Mouse (Mus musculus) thymus, postnatal 0 days (tissue): Measurements from ENCODE around the gene Zfyve27. TPM values are rescaled to one million over a fixed set of nuclear protein-coding genes. Genes with fewer than 3 reads are reported as not detected.
A peak's percentile ranks its signal among the peaks of the same experiment; 100 is the strongest.

Experiments used
- DNase-seq: peaks from one replicate; pipeline ENCODE4 v3.0.0-alpha.2; 2015; ENCODE audit warnings: low spot score
- polyA plus RNA-seq: library from polyadenylated mRNA; unstranded; fragments of >200 nt; fragmentation: Nextera tagmentation; extraction: Ambion mirVana; gene quantifications from 2 replicates; pipeline ENCODE4 v1.2.1, GENCODE M21; 2015

Gene Zfyve27
- polyA plus RNA-seq, 1 experiment from 2014 or later: 31.4 TPM

GRCm38 (mm10) chr19:42142757-42143156, 21.0 kb upstream of the Zfyve27 start:
- no peak for DNase-seq

DNA sequence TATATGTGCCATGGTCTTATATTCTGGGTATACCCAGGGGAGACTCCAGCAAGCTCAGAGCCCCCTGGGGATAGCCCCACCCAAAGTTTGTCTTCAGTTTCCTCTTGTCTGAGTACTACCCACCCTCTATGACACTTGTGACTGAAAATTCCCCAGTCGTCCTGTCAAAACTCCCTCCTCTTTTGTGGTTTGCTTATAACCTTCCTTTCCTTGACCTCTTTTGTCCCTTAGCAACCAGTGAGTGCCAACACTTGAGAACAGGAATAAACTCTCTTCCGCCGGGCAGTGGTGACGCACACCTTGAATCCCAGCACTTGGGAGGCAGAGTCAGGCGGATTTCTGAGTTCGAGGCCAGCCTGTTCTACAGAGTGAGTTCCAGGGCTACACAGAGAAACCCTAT, 19.7 kb upstream of the Zfyve27 start:
- DNase-seq: no peak

DNA sequence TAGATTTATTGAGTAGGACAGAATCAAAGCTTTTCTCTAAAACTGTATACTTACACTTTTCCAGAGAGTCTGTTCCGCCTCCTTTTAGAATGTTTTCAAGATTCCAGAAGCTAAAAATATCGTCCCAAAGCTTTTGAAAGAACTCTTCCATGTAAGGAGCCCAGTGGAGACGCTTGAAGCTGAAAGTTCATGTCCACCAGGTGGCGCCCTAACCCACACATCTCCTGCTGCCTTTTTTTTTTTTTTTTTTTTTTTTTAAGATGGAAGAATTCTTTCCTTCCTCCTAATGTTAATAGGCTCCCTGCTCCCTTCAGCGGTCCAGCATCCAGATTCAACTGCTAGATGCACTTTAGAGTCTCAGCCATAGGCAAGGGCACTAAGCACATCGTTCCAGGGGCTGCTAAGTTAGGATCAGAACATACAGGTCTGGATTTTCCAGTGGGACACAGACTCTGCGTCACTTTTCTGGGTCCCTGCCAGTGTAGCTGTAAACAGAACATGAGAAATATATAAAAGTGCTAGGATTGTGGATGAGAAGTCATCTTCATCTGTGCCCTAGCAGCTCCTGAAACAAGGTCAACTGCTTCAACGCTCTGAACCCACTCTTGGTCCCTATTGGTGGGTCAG, 19.1 kb upstream of the Zfyve27 start:
- peak; percentile 75 for DNase-seq

DNA sequence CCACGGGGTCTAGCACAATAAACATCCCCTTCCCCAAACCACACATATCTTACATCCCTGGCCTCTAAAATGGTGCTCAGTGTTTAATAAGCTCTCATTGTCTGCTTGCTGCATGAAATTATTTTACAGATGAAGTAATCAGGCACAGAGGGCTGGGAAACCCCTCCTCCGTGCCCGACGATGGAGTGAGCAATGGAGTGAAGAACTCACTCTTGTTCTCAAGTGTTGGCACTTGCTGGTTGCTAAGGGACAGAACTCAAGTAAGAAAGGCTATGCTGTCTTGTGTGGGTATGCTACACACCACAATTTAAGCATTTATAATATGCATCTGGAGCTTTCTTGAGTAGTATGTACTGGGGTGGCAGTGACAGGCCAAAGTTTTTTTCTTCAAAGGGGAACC, 18.5 kb upstream of the Zfyve27 start:
- DNase-seq: no peak

DNA sequence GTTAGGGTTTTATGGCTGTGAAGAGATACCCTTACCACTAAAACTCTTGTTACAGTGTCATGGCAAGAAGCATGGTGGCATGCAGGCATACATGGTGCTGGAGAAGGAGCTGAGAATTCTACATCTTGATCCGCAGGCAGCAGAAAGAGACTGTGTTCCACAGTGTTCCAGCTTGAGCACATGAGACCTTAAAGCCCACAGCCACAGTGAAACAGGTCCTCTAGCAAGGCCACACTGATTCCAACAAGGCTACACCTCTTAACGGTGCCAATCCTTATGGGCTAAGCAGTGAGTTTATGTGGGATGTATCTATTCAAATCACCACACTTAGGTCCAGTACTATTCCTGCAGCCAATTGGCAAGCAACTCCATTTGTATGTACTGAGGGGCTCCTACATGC, 18.0 kb upstream of the Zfyve27 start:
- DNase-seq: no peak

- DNase-seq: no peak
These were observed 17.3 kb upstream of the Zfyve27 start for GRCm38 (mm10) chr19:42146276-42147010.

GRCm38 (mm10) chr19:42147170-42147768, 16.5 kb upstream of the Zfyve27 start, which contains the start of gene Marveld1:
Gene Marveld1, plus strand, starts transcription at chr19:42147400.
- DNase-seq: peak; percentile 45

DNA sequence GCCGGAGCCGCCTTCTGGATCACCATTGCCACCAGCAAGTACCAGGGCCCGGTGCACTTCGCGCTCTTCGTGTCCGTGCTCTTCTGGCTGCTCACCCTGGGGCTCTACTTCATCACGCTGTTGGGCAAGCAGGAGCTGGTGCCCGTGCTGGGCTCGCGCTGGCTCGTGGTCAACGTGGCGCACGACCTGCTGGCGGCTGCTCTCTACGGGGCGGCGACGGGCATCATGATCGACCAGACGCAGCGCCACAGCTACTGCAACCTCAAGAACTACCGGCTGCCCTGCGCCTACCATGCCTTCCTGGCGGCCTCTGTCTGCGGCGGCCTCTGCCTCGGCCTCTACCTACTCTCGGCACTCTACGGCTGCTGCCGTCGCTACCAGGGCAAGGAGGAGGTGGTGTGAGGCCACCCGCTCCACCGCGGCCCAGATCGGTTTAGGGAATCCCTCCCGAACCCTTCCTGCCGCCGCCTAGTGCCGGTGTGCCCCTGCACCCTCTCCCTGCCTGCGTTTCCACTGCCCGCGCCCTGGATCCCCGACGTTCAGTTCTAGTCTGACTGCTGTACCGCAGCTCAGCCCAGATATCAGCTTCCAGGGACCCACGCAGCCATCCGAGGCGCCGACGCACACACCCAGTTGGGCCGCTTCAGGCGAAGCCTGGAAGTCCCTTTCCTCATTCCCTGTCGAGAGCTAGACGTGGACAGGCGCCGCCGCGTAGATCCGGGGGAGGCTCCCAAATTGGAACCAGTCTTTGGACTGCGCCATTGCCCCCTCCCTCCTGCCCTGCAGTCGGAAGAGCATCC, 15.8 kb upstream of the Zfyve27 start:
- peak; percentile 11 for DNase-seq

DNA sequence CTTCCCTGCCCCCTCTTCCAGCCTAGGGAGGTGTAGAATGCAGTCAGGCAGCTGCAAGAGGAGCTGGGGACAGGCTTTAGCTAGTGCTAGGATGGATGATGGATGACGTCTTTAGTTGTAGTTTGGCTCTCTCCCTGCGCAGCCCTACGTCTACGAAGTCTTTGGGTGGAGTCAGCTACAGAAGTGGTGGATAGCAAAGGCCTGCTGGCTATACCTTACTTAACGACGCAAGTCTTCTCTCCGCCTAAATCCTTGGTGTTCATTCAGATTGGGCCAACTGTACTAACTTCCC, 15.2 kb upstream of the Zfyve27 start:
- DNase-seq: no peak

- peak; percentile 71 for DNase-seq
These were observed 11.8 kb upstream of the Zfyve27 start for GRCm38 (mm10) chr19:42151990-42152389.

- peak; percentile 25 for DNase-seq
These were observed 6.1 kb upstream of the Zfyve27 start for GRCm38 (mm10) chr19:42157493-42158237.

- no peak for DNase-seq
These were observed 5.3 kb upstream of the Zfyve27 start for GRCm38 (mm10) chr19:42158246-42159017.

DNA sequence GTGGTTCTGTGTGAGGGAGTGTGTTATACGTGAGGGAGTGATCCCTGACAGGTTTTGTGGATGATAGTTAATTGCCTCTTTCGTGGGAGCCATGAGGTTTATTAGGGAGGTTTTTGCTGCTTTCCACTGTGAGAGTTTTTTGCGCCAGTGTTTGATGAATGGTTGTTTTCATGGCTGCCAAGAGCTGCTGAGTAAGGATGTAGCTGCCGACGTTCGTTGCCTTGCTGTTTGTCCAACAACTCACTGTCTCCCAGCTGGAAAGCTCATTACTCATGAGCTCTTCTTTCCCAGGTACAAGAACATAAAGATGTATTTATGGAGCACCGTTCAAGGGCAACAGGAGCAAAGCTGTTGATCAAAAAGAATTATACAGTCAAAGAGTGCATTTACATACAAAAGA, 437 bp downstream of the Zfyve27 start:
- no peak for DNase-seq

- peak; percentile 82 for DNase-seq
These were observed 2.4 kb downstream of the Zfyve27 start for GRCm38 (mm10) chr19:42166130-42166529.

- no peak for DNase-seq
These were observed 3.0 kb downstream of the Zfyve27 start for GRCm38 (mm10) chr19:42166766-42167165.

DNA sequence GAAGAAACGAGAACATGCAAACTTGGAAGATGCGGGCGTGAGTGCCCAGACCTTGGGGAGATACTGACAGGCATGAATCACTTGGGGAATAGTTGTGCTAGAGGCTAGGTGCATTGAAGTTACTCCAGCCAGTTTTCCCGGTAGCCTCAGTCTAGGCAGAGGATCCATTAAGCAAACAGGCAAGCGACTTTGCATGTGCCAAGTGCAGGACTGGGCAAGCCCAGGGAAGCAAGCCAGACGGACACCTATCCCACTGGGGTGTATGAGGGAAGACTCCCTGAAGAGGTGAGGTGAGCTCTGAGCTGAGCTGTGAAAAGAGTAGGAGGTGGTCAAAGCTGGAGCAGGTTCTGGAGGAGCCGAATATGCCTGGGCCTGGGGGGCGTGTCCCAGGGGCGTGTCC, 3.7 kb downstream of the Zfyve27 start:
- DNase-seq: no peak

- DNase-seq: no peak
These were observed 5.7 kb downstream of the Zfyve27 start for GRCm38 (mm10) chr19:42169322-42169975.

GRCm38 (mm10) chr19:42170025-42170969, 6.5 kb downstream of the Zfyve27 start:
- DNase-seq: peak; percentile 97

DNA sequence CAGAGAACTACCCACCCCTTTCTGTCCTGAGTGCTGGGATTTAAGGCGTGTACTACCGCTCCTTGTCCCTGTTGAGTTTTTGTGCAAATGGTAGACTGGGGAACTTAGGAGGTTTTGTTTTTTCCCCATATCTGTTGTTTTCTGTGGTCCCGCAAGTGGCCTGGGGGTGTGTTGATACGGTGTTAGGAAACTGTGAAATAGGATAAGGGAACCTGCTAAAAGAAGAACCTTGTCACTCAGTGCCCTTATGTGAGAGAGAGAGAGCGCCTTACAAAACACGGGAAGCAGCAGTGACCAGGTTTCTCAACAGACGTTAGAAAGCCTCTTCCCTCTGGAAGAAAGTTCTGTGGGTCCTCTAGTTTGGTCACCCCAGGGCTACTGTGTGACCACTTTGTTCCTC, 13.1 kb downstream of the Zfyve27 start:
- DNase-seq: no peak
